Mouse (Mus musculus) forebrain, embryonic 13.5 days (tissue): ENCODE data around the gene Gm9821. TPM values are rescaled to one million over a fixed set of nuclear protein-coding genes. Genes with fewer than 3 reads are reported as not detected.
A peak's percentile ranks its signal among the peaks of the same experiment; 100 is the strongest.

Experiments used
- ATAC-seq: fragments of 200-750 bp; cut with Nextera tagmentation; 2 replicates; pipeline ENCODE4 v1.8.0; 2017
- H3K27ac ChIP-seq: fragments of 300-500 bp; sonication (generic); 2 replicates; pipeline ENCODE4 v1.5.1; 2015; ENCODE audit warnings: inconsistent platforms, mild to moderate bottlenecking, moderate library complexity
- H3K27me3 ChIP-seq: fragments of 300-500 bp; sonication (generic); 2 replicates; pipeline ENCODE4 v1.6.1; 2015; ENCODE audit warnings: mild to moderate bottlenecking, inconsistent platforms
- H3K36me3 ChIP-seq: fragments of 300-500 bp; sonication (generic); 2 replicates; pipeline ENCODE4 v1.6.1; 2015; ENCODE audit warnings: mild to moderate bottlenecking, inconsistent platforms; ENCODE audit not compliant: poor library complexity, severe bottlenecking
- H3K4me1 ChIP-seq: fragments of 300-500 bp; sonication (generic); 2 replicates; pipeline ENCODE4 v1.6.1; 2015; ENCODE audit warnings: inconsistent platforms
- H3K4me2 ChIP-seq: fragments of 300-500 bp; sonication (generic); 2 replicates; pipeline ENCODE4 v1.6.1; 2015; ENCODE audit warnings: inconsistent platforms, mild to moderate bottlenecking, moderate library complexity
- H3K4me3 ChIP-seq: fragments of 300-500 bp; sonication (generic); 2 replicates; pipeline ENCODE4 v1.5.1; 2015; ENCODE audit warnings: mild to moderate bottlenecking, inconsistent platforms
- H3K9ac ChIP-seq: fragments of 300-500 bp; sonication (generic); 2 replicates; pipeline ENCODE4 v1.6.1; 2015; ENCODE audit warnings: mild to moderate bottlenecking, inconsistent platforms
- H3K9me3 ChIP-seq: fragments of 300-500 bp; sonication (generic); replicated peaks from 2 replicates; pipeline ENCODE4 v1.6.1; 2016; ENCODE audit warnings: inconsistent platforms
- WGBS: fragments of 180-500 bp; shearing (Covaris S2); methylation state at CpG from one replicate; pipeline ENCODE4 v1.1.7; 2015; 5-methylcytosine and 5-hydroxymethylcytosine counted together
- polyA plus RNA-seq: library from polyadenylated mRNA; unstranded; fragments of >200 nt; fragmentation: Nextera tagmentation; extraction: Ambion mirVana; gene quantifications from 2 replicates; pipeline ENCODE4 v1.2.1, GENCODE M21; 2015

Gene Gm9821
- polyA plus RNA-seq, 1 experiment from 2014 or later, result 0.41 TPM

DNA sequence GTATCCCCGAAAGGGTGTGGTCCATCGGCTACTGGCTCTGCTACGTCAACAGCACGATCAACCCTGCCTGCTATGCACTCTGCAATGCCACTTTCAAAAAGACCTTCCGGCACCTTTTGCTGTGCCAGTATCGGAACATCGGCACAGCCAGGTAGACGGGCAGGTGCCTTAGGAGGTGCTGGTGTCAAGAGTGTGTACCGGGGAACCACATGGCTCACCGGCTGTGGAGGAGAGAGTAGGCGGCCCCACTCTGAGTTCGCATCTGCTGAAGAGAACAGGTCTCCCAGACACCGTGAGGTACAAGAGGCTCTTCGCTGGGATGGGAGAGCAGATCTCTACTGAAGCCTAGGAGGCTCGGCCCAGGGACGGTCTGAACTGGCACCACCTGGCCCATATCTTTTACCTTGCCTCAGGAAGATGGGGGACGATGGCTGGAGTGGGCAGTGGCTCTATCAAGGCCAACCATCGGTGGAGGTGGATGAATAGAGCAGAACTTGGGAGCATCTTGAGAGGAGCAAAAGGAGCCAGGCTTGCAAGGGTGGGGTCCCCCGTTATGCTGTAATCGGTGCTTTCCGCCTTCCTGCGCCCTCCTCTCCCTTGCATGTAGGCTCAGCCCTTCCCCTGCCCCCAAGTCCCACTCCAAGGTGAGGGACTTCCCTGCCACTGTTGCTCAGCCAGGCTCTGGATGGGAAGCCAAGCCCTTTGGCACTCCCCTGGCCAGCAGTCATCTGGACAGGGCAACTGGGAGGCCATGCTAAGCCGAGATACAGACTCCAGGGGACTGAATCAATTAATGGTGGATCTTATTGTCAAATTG, 16.8 kb upstream of the Gm9821 start:
- H3K36me3 ChIP-seq, result peaks cover 10% of the 10 kb centered on the region; the same call in 1 of the 2 replicates
- no peak overlapping the region for H3K4me2 ChIP-seq
- H3K4me3 ChIP-seq, result no peak overlapping the region
- H3K4me1 ChIP-seq, result peaks cover 48% of the 10 kb centered on the region
- H3K27me3 ChIP-seq, result peaks cover 23% of the 10 kb centered on the region
- H3K9ac ChIP-seq, result no peak overlapping the region
- no peak for ATAC-seq
- no peaks in the 10 kb centered on the region for H3K9me3 ChIP-seq
- 78% methylated on average over 23 of the region's 23 CpGs for WGBS
- H3K27ac ChIP-seq, result no peak overlapping the region

DNA sequence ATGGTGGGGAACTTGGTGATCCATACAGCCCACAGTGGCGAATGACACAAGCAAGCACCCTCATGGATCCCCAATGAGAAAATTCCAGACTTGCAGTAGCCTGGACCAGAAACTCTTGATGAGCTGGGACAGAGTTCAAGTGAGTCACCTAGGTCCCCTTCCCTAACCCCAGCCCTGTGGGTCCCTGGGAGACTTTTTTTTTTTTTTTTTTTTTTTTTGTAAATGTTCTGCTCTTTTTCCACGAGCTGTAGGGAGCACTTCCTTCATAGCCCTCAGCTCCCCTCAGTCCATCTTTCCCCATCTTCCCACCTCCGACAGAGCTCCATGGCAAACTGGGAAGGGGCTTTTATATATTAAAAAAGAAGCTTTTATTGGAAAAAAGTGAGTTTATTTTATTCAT, 16.0 kb upstream of the Gm9821 start:
- H3K4me1 ChIP-seq, result peaks cover 48% of the 10 kb centered on the region
- peak overlapping the region; percentile 75 for H3K4me3 ChIP-seq
- peaks cover 16% of the 10 kb centered on the region for H3K27me3 ChIP-seq
- peak overlapping the region; percentile 94 for H3K9ac ChIP-seq
- ATAC-seq, result no peak
- H3K27ac ChIP-seq, result no peak overlapping the region
- WGBS, result 46% methylated on average over 3 of the region's 3 CpGs
- peak overlapping the region; percentile 87 for H3K4me2 ChIP-seq
- H3K36me3 ChIP-seq, result peaks cover 16% of the 10 kb centered on the region; the same call in 1 of the 2 replicates
- H3K9me3 ChIP-seq, result no peaks in the 10 kb centered on the region

- no peaks in the 10 kb centered on the region for H3K9me3 ChIP-seq
- H3K9ac ChIP-seq, result peak overlapping the region; percentile 94
- ATAC-seq, result no peak
- H3K4me2 ChIP-seq, result peak overlapping the region; percentile 87
- peaks cover 11% of the 10 kb centered on the region for H3K27me3 ChIP-seq
- peak overlapping the region; percentile 75 for H3K4me3 ChIP-seq
- no peak overlapping the region for H3K27ac ChIP-seq
- H3K4me1 ChIP-seq, result peaks cover 48% of the 10 kb centered on the region
- 4% methylated on average over 12 of the region's 12 CpGs for WGBS
- H3K36me3 ChIP-seq, result peaks cover 19% of the 10 kb centered on the region
Observed at GRCm38 (mm10) chr2:91929936-91930335, 15.6 kb upstream of the Gm9821 start.

DNA sequence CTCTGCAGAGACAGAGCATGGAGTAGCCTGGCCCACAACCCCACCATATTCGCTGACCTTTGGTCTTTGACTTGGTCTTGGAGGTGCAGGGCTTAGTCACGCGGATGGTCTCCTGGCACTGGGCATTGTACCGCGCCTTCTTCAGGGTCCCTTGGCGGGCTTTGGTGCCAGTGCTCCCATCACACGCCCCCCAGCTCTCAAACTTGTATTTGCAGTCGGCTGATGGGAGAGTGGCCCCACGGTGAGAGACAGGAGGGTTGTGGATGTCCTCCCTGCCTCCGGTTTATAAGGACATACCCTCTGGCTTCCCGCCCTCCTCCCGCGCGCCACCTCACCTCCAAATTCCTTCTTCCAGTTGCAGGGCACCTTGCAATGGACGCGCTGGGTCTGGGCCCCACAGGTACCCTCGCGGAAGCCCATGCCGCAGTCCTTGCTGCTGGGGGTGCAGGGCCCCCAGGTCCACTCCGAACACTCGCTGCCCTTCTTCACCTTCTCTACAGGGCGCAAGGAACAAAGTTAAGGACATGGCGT, 14.7 kb upstream of the Gm9821 start:
- H3K27ac ChIP-seq, result peak overlapping the region; percentile 90
- H3K36me3 ChIP-seq, result peaks cover 28% of the 10 kb centered on the region
- H3K27me3 ChIP-seq, result 0 out of 2 replicates have a peak, but pooled peaks cover 3% of the 10 kb centered on the region
- peak overlapping the region; percentile 75 for H3K4me3 ChIP-seq
- peaks cover 48% of the 10 kb centered on the region for H3K4me1 ChIP-seq
- H3K9ac ChIP-seq, result peak overlapping the region; percentile 94
- peak overlapping the region; percentile 87 for H3K4me2 ChIP-seq
- ATAC-seq, result no peak
- WGBS, result 2% methylated on average over 23 of the region's 23 CpGs
- H3K9me3 ChIP-seq, result no peaks in the 10 kb centered on the region

DNA sequence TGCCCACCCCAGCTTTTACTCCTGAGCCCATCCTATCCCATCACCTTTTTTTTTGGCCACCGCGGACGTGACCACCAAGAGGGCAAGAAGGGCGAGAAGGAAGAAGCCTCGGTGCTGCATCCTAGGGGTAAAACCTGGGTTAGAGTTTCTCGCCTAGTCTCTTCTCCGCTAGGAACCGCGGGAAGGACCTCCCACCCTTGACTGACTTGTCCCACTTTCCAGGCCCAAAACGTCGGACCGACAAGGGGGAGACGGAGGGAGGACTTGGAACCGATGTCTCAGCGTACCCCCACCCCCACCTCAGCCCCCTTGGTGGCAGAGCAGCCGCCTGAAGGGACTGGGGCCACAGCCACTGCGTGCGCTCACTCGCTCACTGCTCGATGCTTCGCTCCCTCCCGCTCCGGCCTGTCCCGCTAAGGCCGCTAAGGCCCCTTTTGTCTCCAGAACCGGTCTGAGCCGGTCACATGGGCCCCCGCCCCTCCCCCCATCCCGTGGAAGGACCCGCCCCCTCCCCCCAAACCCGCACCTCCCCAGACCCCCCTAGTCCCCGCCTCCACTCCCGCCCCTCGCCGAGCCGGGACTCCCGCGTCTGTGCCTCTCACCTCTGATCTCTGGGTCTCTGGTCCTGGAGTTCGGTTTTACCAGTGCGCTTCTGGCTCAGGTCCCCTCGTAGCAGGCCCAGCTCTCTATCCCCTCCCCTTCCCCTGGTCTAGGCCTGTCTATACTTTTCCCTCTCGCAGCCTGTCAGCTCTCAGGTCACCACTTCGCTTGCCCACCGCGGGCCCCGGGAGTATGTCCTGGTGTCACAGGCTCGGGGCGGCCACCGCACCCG, 14.0 kb upstream of the Gm9821 start:
- Histone ChIP-seq H3K36me3 (peaks cover 36% of the 10 kb centered on the region), H3K9ac (peak overlapping the region; percentile 94), H3K27ac (peak overlapping the region; percentile 90), H3K9me3 (no peaks in the 10 kb centered on the region), H3K4me1 (peaks cover 48% of the 10 kb centered on the region), H3K4me3 (peak overlapping the region; percentile 75), H3K4me2 (peak overlapping the region; percentile 87), H3K27me3 (0 out of 2 replicates have a peak, but pooled peaks cover 3% of the 10 kb centered on the region)
- peak; percentile 80 for ATAC-seq
- WGBS, result 2% methylated on average over 43 of the region's 50 CpGs

DNA sequence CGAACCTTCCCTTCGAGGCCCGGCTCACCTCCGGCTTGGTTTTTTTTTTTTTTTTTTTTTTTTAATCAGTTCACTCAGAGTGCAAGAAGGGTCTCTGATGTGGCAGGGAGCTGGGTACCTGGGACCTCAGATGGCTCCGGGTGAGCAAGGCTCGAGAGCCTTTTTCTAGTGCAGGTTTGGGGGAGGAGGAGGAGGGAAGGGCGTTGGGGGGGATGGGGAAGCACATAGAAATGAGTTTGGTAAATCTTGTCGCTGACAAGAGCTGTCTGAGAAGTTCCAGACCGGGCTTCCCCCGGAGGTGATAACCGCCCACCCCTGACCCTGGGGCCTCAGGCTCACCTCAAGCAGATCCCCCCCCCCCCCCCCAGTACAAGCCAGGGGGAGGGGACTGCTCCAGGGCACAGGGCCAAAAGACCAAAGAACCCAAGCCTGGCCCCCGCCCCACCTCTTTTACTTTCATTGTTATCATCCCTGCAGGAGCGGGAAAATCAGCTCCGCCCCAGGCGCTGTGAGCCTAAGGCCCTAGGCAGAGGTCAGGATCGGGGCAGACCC, 13.3 kb upstream of the Gm9821 start, which contains the start of gene Mdk:
Gene Mdk, minus strand, starts transcription at position 138 of the 552 bp plus-strand sequence.
- 3% methylated on average over 16 of the region's 16 CpGs for WGBS
- ATAC-seq, result no peak; the same call in 1 of the 2 replicates

DNA sequence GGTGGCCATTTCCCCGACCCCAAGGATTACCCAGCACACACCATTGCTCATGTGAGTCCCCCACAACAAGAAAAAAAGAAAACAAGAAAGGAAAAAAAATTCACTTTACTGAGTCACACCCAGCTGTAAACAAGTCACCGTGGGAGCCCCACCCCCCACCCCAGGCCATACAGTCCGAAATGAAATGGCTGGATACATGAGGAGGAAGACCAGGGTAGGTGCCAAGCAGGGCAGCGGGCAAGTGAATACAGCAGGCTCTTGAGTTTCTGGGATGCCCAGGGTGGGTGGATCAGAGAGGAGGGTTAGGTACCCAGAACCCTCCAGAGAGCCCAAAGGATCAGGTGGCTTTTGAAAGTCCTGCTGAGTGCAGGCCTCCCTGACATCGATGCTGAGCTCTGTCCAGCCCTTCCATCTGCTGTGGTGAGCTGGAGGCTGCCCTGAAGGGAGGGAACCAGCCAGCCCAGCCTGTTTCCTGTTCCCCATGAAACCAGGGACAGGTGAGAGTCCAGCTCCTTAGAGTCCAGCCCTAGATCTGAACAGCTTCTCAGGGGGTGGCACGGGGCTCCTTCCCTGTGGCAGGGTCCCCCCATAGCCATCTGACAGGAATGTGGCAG, 12.7 kb upstream of the Gm9821 start:
- no peaks in the 10 kb centered on the region for H3K27me3 ChIP-seq
- 17% methylated on average over 6 of the region's 6 CpGs for WGBS
- no peak overlapping the region for H3K9ac ChIP-seq
- H3K27ac ChIP-seq, result peak overlapping the region; percentile 31; the same call in 1 of the 2 replicates
- peaks cover 49% of the 10 kb centered on the region for H3K36me3 ChIP-seq
- no peaks in the 10 kb centered on the region for H3K9me3 ChIP-seq
- H3K4me1 ChIP-seq, result peaks cover 48% of the 10 kb centered on the region
- ATAC-seq, result no peak
- H3K4me3 ChIP-seq, result no peak overlapping the region; the same call in 1 of the 2 replicates
- peak overlapping the region; percentile 87 for H3K4me2 ChIP-seq

More for the DNA sequence above, 13.3 kb upstream of the Gm9821 start, which contains the start of gene Mdk:
- peak within 1 kb of the TSS; percentile 75 for H3K4me3 ChIP-seq
- peaks cover 42% of the 10 kb centered on the region for H3K36me3 ChIP-seq
- peaks cover 48% of the 10 kb centered on the region for H3K4me1 ChIP-seq
- 0 out of 2 replicates have a peak, but pooled peaks cover under 1% of the 10 kb centered on the region for H3K27me3 ChIP-seq
- H3K9me3 ChIP-seq, result no peaks in the 10 kb centered on the region
- peak within 1 kb of the TSS; percentile 90 for H3K27ac ChIP-seq
- H3K9ac ChIP-seq, result peak within 1 kb of the TSS; percentile 94
- peak within 1 kb of the TSS; percentile 87 for H3K4me2 ChIP-seq

- WGBS, result 29% methylated on average over 9 of the region's 9 CpGs
- Histone ChIP-seq H3K9ac (no peak overlapping the region), H3K36me3 (peaks cover 54% of the 10 kb centered on the region), H3K27me3 (no peaks in the 10 kb centered on the region), H3K9me3 (no peaks in the 10 kb centered on the region), H3K4me2 (no peak overlapping the region), H3K4me1 (peaks cover 48% of the 10 kb centered on the region), H3K27ac (peak overlapping the region; percentile 22; the same call in 1 of the 2 replicates), H3K4me3 (no peak overlapping the region)
- ATAC-seq, result no peak
Observed at GRCm38 (mm10) chr2:91933471-91933870, 12.0 kb upstream of the Gm9821 start.

DNA sequence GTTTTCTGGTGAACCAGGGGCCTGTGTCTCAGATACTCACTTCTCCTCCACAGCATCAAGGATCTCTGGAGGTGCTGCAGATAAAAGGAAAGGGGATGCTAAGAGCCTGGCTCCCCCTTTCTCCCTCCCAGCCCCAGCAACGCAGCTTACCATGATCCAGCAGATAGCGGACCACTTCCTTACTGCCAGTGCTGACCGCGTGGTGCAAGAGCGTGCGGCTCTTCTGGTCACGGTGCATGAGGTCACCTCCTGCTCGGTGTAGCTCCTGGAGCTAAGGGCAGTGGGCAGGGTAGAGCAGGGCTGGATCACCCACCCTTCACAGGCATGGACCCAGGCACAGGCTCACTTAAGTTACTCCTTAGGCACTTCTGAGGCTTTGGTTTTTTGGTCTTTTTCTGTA, 11.5 kb upstream of the Gm9821 start:
- Histone ChIP-seq H3K27me3 (no peaks in the 10 kb centered on the region), H3K4me1 (peaks cover 48% of the 10 kb centered on the region), H3K9me3 (no peaks in the 10 kb centered on the region), H3K27ac (0 out of 2 replicates have a peak overlapping the region, but pooled peaks have one; percentile 22), H3K36me3 (peaks cover 54% of the 10 kb centered on the region), H3K4me3 (no peak overlapping the region), H3K4me2 (no peak overlapping the region), H3K9ac (no peak overlapping the region)
- 69% methylated on average over 8 of the region's 8 CpGs for WGBS
- no peak for ATAC-seq

- no peaks in the 10 kb centered on the region for H3K27me3 ChIP-seq
- 91% methylated on average over 9 of the region's 9 CpGs for WGBS
- H3K4me3 ChIP-seq, result no peak overlapping the region
- no peak overlapping the region for H3K4me2 ChIP-seq
- no peak overlapping the region for H3K9ac ChIP-seq
- H3K4me1 ChIP-seq, result peaks cover 41% of the 10 kb centered on the region
- H3K36me3 ChIP-seq, result peaks cover 62% of the 10 kb centered on the region
- no peak for ATAC-seq
- no peak overlapping the region for H3K27ac ChIP-seq
- H3K9me3 ChIP-seq, result no peaks in the 10 kb centered on the region
Observed at GRCm38 (mm10) chr2:91934826-91935525, 10.5 kb upstream of the Gm9821 start.

DNA sequence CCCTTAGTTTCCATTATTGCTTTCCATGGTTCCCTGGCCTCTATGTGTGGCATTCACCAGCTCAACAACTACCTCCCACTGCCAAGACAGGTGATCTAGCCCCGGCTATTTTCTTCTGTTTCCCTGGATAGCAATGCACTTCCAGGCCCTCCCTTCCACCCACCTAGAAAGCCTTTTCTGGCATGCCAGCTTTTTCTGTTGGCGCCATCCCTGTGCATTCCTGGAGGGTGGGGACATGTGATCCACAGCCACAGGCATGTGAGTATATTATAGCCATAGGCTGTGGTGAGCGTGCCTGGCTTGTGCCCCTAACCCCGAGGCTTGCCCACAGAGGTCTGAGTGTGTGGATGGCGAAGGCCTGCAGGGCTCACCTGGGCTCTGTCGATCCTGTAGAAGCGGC, 9.3 kb upstream of the Gm9821 start:
- no peak overlapping the region; the same call in 1 of the 2 replicates for H3K27ac ChIP-seq
- H3K4me2 ChIP-seq, result no peak overlapping the region
- no peak for ATAC-seq
- peaks cover 29% of the 10 kb centered on the region for H3K4me1 ChIP-seq
- peaks cover 70% of the 10 kb centered on the region for H3K36me3 ChIP-seq
- no peak overlapping the region for H3K9ac ChIP-seq
- 93% methylated on average over 7 of the region's 7 CpGs for WGBS
- H3K9me3 ChIP-seq, result no peaks in the 10 kb centered on the region
- no peak overlapping the region for H3K4me3 ChIP-seq
- H3K27me3 ChIP-seq, result no peaks in the 10 kb centered on the region
